Mouse (Mus musculus): ENCODE measurements around the gene Adgrd1. TPM values are rescaled to one million over a fixed set of nuclear protein-coding genes. Genes with fewer than 3 reads are reported as not detected.

The Adgrd1 gene
- polyA plus RNA-seq, 2 experiments: 1.9 to 2.2 TPM

DNA sequence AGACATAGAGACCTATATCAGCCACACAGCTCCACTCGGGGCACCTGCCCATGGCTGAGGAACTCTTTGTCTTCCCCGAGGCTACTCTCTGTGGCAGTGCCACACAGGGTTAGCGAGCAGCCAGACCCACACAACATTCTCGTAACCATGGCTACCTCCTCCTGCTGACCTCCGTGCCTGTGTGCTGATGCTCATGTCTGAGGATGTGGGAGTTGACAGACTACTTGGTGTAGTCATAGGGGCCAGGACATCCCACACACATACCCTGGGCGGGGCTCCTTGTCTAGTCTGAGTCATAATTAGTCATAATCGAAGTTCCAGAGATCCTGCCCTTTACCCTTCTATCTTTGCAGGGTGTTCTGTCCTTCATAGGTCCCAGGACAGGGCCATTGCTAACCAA lies 93.5 kb downstream of the Adgrd1 start:
- H3K9me3 ChIP-seq (ENCODE audit: control insufficient read depth, low read length): no peaks in the 10 kb centered on the region
- 71% methylated on average over 7 of the region's 7 CpGs for WGBS
- H3K27me3 ChIP-seq (ENCODE audit: control insufficient read depth, insufficient read depth, low read length): no peaks in the 10 kb centered on the region
- H3K9ac ChIP-seq (ENCODE audit: low read depth, low read length, severe bottlenecking): no peak overlapping the region
- ATAC-seq (ENCODE audit: low FRiP score, low read depth) (no peak), DNase-seq (ENCODE audit: low spot score) (no peak)
- H3K4me1 ChIP-seq (ENCODE audit: control insufficient read depth, insufficient read depth, low read length): no peaks in the 10 kb centered on the region
- H3K27ac ChIP-seq (replicated peaks; ENCODE audit: low read depth, low read length): no peak overlapping the region
- no peak overlapping the region for H3K4me3 ChIP-seq (replicated peaks; ENCODE audit: low read length)
- TF ChIP-seq POLR2A (IDR thresholded peaks at IDR 0.05; ENCODE audit: borderline replicate concordance, extremely low read depth, insufficient read depth, insufficient read length): no peak
- no peak overlapping the region for H3K4me2 ChIP-seq (replicated peaks; ENCODE audit: low read depth, low read length, severe bottlenecking)
- H3K36me3 ChIP-seq (ENCODE audit: control insufficient read depth, insufficient read depth, low read length): no peaks in the 10 kb centered on the region

DNA sequence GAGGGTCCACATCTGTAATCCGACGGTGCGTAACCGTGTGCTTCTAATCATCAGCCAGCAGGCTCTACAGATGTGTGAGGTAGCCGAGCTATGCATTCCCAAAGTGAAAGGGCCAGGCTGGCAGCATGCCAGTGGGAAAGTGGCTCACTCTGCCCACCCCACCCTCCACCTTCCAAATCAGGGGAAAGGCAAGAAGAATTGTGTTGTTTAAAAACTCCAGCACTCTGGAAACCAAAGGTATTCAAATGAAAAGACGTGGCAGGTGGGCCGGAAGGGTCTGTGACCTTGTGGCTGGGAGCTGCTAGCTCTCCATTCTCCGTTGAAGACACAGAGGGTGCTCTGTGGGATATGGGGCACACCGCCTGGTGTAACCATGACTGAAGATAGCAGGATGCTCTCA lies 100.0 kb downstream of the Adgrd1 start:
- Histone ChIP-seq H3K4me3 (replicated peaks; ENCODE audit: low read length) (no peak overlapping the region), H3K36me3 (ENCODE audit: control insufficient read depth, insufficient read depth, low read length) (no peaks in the 10 kb centered on the region), H3K9me3 (ENCODE audit: control insufficient read depth, low read length) (no peaks in the 10 kb centered on the region), H3K4me1 (ENCODE audit: control insufficient read depth, insufficient read depth, low read length) (peaks cover 6% of the 10 kb centered on the region; the same call in 1 of the 2 replicates), H3K27ac (replicated peaks; ENCODE audit: low read depth, low read length) (no peak overlapping the region), H3K9ac (ENCODE audit: low read depth, low read length, severe bottlenecking) (no peak overlapping the region), H3K4me2 (replicated peaks; ENCODE audit: low read depth, low read length, severe bottlenecking) (no peak overlapping the region), H3K27me3 (ENCODE audit: control insufficient read depth, insufficient read depth, low read length) (no peaks in the 10 kb centered on the region)
- WGBS: 34% methylated on average over 9 of the region's 9 CpGs
- no peak for ATAC-seq (ENCODE audit: low FRiP score, low read depth)
- TF ChIP-seq POLR2A (IDR thresholded peaks at IDR 0.05; ENCODE audit: borderline replicate concordance, extremely low read depth, insufficient read depth, insufficient read length): no peak
- DNase-seq (ENCODE audit: low spot score): peak; percentile 28

DNA sequence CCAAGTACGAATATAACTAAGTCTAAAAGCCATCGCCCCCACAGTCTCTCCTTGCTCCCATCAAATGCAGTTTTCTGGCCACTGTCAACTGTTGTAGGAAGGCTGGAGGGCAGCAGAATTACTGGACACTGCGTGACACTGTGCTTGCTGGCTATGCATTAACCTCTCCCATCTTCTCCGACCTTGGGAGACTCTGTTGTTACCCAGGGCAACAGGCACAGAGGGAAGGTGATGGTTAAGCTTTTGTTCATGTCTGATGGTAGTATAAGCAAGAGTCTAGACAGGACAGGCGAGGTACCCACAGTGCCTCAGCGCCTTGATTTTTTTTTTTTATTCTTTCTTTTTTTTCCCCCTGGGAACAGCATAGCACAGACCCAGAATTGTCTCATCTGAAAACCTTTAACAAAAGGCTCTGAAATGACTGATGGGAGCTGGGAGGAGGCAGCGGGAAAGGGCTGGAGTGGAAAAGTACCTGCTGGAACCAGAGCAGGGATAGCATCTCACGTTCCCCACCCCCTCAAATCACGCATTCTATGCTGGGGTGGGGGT lies 100.5 kb downstream of the Adgrd1 start:
- no peak for ATAC-seq (ENCODE audit: low FRiP score, low read depth)
- Histone ChIP-seq H3K27ac (replicated peaks; ENCODE audit: low read depth, low read length) (no peak overlapping the region), H3K4me2 (replicated peaks; ENCODE audit: low read depth, low read length, severe bottlenecking) (no peak overlapping the region), H3K4me1 (ENCODE audit: control insufficient read depth, insufficient read depth, low read length) (peaks cover 6% of the 10 kb centered on the region; the same call in 1 of the 2 replicates), H3K27me3 (ENCODE audit: control insufficient read depth, insufficient read depth, low read length) (no peaks in the 10 kb centered on the region), H3K36me3 (ENCODE audit: control insufficient read depth, insufficient read depth, low read length) (no peaks in the 10 kb centered on the region), H3K4me3 (replicated peaks; ENCODE audit: low read length) (no peak overlapping the region), H3K9me3 (ENCODE audit: control insufficient read depth, low read length) (no peaks in the 10 kb centered on the region), H3K9ac (ENCODE audit: low read depth, low read length, severe bottlenecking) (no peak overlapping the region)
- no peak for TF ChIP-seq POLR2A (IDR thresholded peaks at IDR 0.05; ENCODE audit: borderline replicate concordance, extremely low read depth, insufficient read depth, insufficient read length)
- DNase-seq (ENCODE audit: low spot score): no peak
- WGBS: 69% methylated on average over 9 of the region's 9 CpGs

DNA sequence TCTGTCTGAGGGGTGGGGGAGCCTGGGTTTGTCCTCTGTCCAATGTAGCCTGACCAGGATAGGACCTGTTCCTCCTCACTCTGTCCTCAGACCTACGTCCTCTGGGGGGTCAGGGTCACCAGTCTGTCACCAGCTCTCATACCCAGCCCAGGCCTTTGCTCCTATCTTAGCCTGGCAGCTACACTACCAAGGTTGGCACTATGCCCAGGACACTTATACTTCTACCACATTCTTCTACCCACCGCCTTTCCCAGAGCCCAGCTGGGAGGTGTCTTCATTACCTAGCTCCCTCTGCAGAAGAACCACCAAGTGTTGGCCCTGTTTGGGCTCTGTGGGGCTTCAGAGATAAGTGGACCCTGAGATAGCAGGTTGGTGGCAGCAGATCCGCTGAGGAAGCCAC lies 103.6 kb downstream of the Adgrd1 start:
- Histone ChIP-seq H3K4me3 (replicated peaks; ENCODE audit: low read length) (no peak overlapping the region), H3K36me3 (ENCODE audit: control insufficient read depth, insufficient read depth, low read length) (no peaks in the 10 kb centered on the region), H3K27me3 (ENCODE audit: control insufficient read depth, insufficient read depth, low read length) (no peaks in the 10 kb centered on the region), H3K4me1 (ENCODE audit: control insufficient read depth, insufficient read depth, low read length) (peaks cover 6% of the 10 kb centered on the region; the same call in 1 of the 2 replicates), H3K4me2 (replicated peaks; ENCODE audit: low read depth, low read length, severe bottlenecking) (no peak overlapping the region), H3K9me3 (ENCODE audit: control insufficient read depth, low read length) (no peaks in the 10 kb centered on the region), H3K27ac (replicated peaks; ENCODE audit: low read depth, low read length) (no peak overlapping the region), H3K9ac (ENCODE audit: low read depth, low read length, severe bottlenecking) (no peak overlapping the region)
- ATAC-seq (ENCODE audit: low FRiP score, low read depth) (no peak), DNase-seq (ENCODE audit: low spot score) (no peak)
- 86% methylated on average over 3 of the region's 3 CpGs for WGBS
- TF ChIP-seq POLR2A (IDR thresholded peaks at IDR 0.05; ENCODE audit: borderline replicate concordance, extremely low read depth, insufficient read depth, insufficient read length): no peak

DNA sequence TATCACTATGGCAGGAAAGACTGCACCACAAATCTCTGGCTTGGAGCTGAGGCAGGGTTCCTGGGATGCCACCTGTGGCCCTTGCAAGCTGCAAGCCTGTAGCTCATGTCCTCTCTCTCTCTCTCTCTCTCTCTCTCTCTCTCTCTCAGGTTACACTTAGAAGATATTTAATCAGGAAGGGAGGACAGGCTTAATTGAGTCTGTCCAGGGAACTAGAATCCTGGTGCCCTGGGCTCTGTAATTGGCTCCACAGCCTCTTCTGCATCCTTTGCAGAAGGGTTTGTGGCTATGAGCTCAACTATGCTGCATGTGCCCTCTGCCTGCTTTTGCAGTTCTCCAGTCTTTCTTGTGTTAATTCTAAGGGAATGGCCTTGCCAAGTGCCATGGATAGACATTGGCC lies 111.7 kb downstream of the Adgrd1 start:
- no peak overlapping the region for H3K4me3 ChIP-seq (replicated peaks; ENCODE audit: low read length)
- ATAC-seq (ENCODE audit: low FRiP score, low read depth) (no peak), DNase-seq (ENCODE audit: low spot score) (no peak)
- no peaks in the 10 kb centered on the region for H3K9me3 ChIP-seq (ENCODE audit: control insufficient read depth, low read length)
- no peak overlapping the region for H3K4me2 ChIP-seq (replicated peaks; ENCODE audit: low read depth, low read length, severe bottlenecking)
- H3K36me3 ChIP-seq (ENCODE audit: control insufficient read depth, insufficient read depth, low read length): no peaks in the 10 kb centered on the region
- no peak for TF ChIP-seq POLR2A (IDR thresholded peaks at IDR 0.05; ENCODE audit: borderline replicate concordance, extremely low read depth, insufficient read depth, insufficient read length)
- H3K9ac ChIP-seq (ENCODE audit: low read depth, low read length, severe bottlenecking): no peak overlapping the region
- no peaks in the 10 kb centered on the region for H3K27me3 ChIP-seq (ENCODE audit: control insufficient read depth, insufficient read depth, low read length)
- no peaks in the 10 kb centered on the region for H3K4me1 ChIP-seq (ENCODE audit: control insufficient read depth, insufficient read depth, low read length)
- no peak overlapping the region for H3K27ac ChIP-seq (replicated peaks; ENCODE audit: low read depth, low read length)

DNA sequence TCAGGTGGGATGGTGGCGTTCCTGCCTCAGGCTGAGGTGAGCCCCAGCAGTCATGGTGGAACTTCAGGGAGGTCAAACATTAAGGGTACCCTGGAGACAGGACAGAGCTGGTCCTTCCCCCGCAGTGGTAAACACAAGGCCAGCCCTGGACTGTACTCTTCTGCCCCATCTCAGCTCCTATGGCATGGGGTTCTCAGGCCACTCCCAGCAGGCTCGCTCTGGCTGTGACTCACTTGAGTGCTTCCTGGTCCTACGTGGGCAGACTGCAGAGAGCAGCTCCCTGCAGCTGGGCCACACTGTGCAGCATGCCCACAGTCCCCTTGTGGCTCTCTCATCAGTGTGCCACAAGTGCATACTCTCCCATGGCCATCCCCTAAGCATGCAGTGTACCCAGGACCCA lies 112.3 kb downstream of the Adgrd1 start:
- 80% methylated on average over 4 of the region's 4 CpGs for WGBS
- no peak overlapping the region for H3K4me2 ChIP-seq (replicated peaks; ENCODE audit: low read depth, low read length, severe bottlenecking)
- no peaks in the 10 kb centered on the region for H3K27me3 ChIP-seq (ENCODE audit: control insufficient read depth, insufficient read depth, low read length)
- no peak overlapping the region for H3K27ac ChIP-seq (replicated peaks; ENCODE audit: low read depth, low read length)
- no peak overlapping the region for H3K4me3 ChIP-seq (replicated peaks; ENCODE audit: low read length)
- H3K36me3 ChIP-seq (ENCODE audit: control insufficient read depth, insufficient read depth, low read length): no peaks in the 10 kb centered on the region
- H3K4me1 ChIP-seq (ENCODE audit: control insufficient read depth, insufficient read depth, low read length): no peaks in the 10 kb centered on the region
- TF ChIP-seq POLR2A (IDR thresholded peaks at IDR 0.05; ENCODE audit: borderline replicate concordance, extremely low read depth, insufficient read depth, insufficient read length): no peak
- H3K9ac ChIP-seq (ENCODE audit: low read depth, low read length, severe bottlenecking): no peak overlapping the region
- ATAC-seq (ENCODE audit: low FRiP score, low read depth) (no peak), DNase-seq (ENCODE audit: low spot score) (no peak)
- no peaks in the 10 kb centered on the region for H3K9me3 ChIP-seq (ENCODE audit: control insufficient read depth, low read length)
